Mouse (Mus musculus) forebrain, embryonic 16.5 days (tissue): Measurements from ENCODE around the gene Mgll. TPM values are rescaled to one million over a fixed set of nuclear protein-coding genes. Genes with fewer than 3 reads are reported as not detected.

Experiments
- ATAC-seq: fragments of 200-750 bp; cut with Nextera tagmentation; 2 replicates; pipeline ENCODE4 v1.8.0; 2017; ENCODE audit warnings: mild to moderate bottlenecking, moderate library complexity
- H3K27ac ChIP-seq: fragments of 300-500 bp; sonication (generic); 2 replicates; pipeline ENCODE4 v1.5.1; 2014; ENCODE audit warnings: low read length, control low read depth
- H3K27me3 ChIP-seq: fragments of 300-500 bp; sonication (generic); replicated peaks from 2 replicates; pipeline ENCODE4 v1.6.1; 2014; ENCODE audit warnings: low read length; ENCODE audit not compliant: control insufficient read depth, insufficient read depth
- H3K36me3 ChIP-seq: fragments of 300-500 bp; sonication (generic); 2 replicates; pipeline ENCODE4 v1.6.1; 2014; ENCODE audit not compliant: control insufficient read depth, insufficient read depth
- H3K4me1 ChIP-seq: fragments of 300-500 bp; sonication (generic); replicated peaks from 2 replicates; pipeline ENCODE4 v1.6.1; 2014; ENCODE audit warnings: low read length; ENCODE audit not compliant: control insufficient read depth, insufficient read depth
- H3K4me2 ChIP-seq: fragments of 300-500 bp; sonication (generic); 2 replicates; pipeline ENCODE4 v1.6.1; 2014; ENCODE audit warnings: mild to moderate bottlenecking, low read length, control low read depth
- H3K4me3 ChIP-seq: fragments of 300-500 bp; sonication (generic); replicated peaks from 2 replicates; pipeline ENCODE4 v1.5.1; 2014; ENCODE audit warnings: mild to moderate bottlenecking, low read length, control low read depth
- H3K9ac ChIP-seq: fragments of 300-500 bp; sonication (generic); replicated peaks from 2 replicates; pipeline ENCODE4 v1.6.1; 2014; ENCODE audit warnings: low read depth, low read length, control low read depth
- H3K9me3 ChIP-seq: fragments of 300-500 bp; sonication (generic); 2 replicates; pipeline ENCODE4 v1.6.1; 2016; ENCODE audit warnings: low read length; ENCODE audit not compliant: control insufficient read depth
- WGBS: fragments of 180-500 bp; shearing (Covaris S2); extraction: QIAGEN DNeasy Blood & Tissue Kit; methylation state at CpG from one replicate; pipeline ENCODE4 v1.1.7; 2014; 5-methylcytosine and 5-hydroxymethylcytosine counted together
- polyA plus RNA-seq: library from polyadenylated mRNA; unstranded; fragments of >200 nt; fragmentation: Nextera tagmentation; extraction: Ambion mirVana; gene quantifications from 2 replicates; pipeline ENCODE4 v1.2.1, GENCODE M21; 2015

Mgll gene
- polyA plus RNA-seq, 1 experiment from 2014 or later: 35.2 TPM

DNA sequence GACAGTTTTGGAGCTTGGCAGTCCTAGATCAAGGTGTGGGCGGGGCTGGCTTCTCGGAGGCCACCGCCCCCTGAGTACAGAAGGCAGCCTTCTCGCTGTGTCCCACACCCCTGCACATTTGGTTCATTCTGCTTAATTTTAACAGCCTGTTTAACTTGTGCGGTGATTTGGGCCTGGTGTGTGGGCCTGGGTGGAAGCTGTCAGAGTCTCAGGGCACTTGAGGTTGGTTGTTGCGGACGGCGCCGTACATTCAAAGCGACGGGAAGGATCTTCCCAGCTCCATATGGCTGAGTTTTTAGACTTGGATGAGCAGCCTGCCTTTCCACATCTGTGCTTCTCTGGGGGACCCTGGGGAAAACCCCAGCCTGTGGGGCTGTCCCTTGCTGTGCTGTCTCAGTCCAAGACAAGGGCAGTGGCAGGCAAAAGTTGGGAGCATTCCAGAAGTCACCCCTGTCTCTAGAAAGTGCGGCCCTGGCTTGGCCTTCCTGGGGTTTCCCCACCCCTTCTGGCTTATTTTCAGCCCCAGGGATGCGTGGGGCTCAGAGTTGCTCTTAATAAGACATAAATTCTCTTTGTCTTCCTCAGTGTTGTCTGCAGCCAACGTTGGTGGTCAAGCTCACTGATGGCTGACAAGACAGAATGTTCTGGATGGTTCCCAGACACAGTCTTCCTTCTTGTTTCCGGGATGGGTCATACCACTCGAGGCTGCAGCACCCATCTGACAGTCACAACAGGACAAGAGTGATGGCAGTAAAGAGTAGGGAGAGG is 12.7 kb downstream of the Mgll start:
- WGBS: 78% methylated on average over 16 of the region's 16 CpGs
- no peaks in the 10 kb centered on the region for H3K27me3 ChIP-seq
- H3K9me3 ChIP-seq: no peaks in the 10 kb centered on the region
- H3K4me1 ChIP-seq: peaks cover 4% of the 10 kb centered on the region
- H3K9ac ChIP-seq: no peak overlapping the region
- H3K27ac ChIP-seq: no peak overlapping the region
- no peak overlapping the region for H3K4me3 ChIP-seq
- no peak overlapping the region for H3K4me2 ChIP-seq
- no peak for ATAC-seq
- no peaks in the 10 kb centered on the region for H3K36me3 ChIP-seq

GRCm38 (mm10) chr6:88737509-88737888 is 13.3 kb downstream of the Mgll start:
- no peaks in the 10 kb centered on the region for H3K9me3 ChIP-seq
- 88% methylated on average over 6 of the region's 6 CpGs for WGBS
- ATAC-seq: no peak
- no peak overlapping the region for H3K9ac ChIP-seq
- no peak overlapping the region for H3K27ac ChIP-seq
- no peaks in the 10 kb centered on the region for H3K36me3 ChIP-seq
- peaks cover 9% of the 10 kb centered on the region for H3K4me1 ChIP-seq
- H3K27me3 ChIP-seq: no peaks in the 10 kb centered on the region
- no peak overlapping the region for H3K4me3 ChIP-seq
- H3K4me2 ChIP-seq: no peak overlapping the region

GRCm38 (mm10) chr6:88741041-88741440 is 16.8 kb downstream of the Mgll start:
- ATAC-seq: no peak
- Histone ChIP-seq H3K27me3 (no peaks in the 10 kb centered on the region), H3K4me2 (no peak overlapping the region), H3K4me3 (no peak overlapping the region), H3K9ac (no peak overlapping the region), H3K4me1 (peaks cover 20% of the 10 kb centered on the region), H3K9me3 (no peaks in the 10 kb centered on the region), H3K36me3 (no peaks in the 10 kb centered on the region), H3K27ac (no peak overlapping the region)
- 87% methylated on average over 3 of the region's 3 CpGs for WGBS

DNA sequence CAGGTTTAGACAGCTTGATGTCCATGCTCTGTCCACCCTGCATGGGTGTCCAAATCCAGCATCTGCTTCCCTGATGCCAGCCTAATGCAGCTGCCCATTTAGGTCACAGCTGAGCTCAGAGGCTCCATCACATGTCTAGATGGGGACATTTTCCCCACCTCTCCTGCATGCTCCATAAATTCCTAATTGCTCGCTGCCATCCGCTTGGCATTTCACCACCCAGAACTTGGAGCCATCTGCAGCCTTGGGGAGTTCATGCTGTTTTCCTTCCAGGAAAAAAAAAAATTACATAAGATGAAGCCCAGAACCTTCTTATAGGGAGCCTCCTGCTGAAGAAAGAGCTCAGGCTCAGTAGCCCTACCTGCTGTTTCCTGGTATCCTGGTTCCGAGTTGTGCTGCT is 17.6 kb downstream of the Mgll start:
- no peak overlapping the region for H3K4me3 ChIP-seq
- 71% methylated on average over 3 of the region's 3 CpGs for WGBS
- ATAC-seq: peak; percentile 47
- peaks cover 20% of the 10 kb centered on the region for H3K4me1 ChIP-seq
- no peaks in the 10 kb centered on the region for H3K36me3 ChIP-seq
- no peak overlapping the region for H3K4me2 ChIP-seq
- no peaks in the 10 kb centered on the region for H3K27me3 ChIP-seq
- H3K9me3 ChIP-seq: no peaks in the 10 kb centered on the region
- no peak overlapping the region for H3K9ac ChIP-seq
- H3K27ac ChIP-seq: peak overlapping the region; percentile 63; the same call in 1 of the 2 replicates

DNA sequence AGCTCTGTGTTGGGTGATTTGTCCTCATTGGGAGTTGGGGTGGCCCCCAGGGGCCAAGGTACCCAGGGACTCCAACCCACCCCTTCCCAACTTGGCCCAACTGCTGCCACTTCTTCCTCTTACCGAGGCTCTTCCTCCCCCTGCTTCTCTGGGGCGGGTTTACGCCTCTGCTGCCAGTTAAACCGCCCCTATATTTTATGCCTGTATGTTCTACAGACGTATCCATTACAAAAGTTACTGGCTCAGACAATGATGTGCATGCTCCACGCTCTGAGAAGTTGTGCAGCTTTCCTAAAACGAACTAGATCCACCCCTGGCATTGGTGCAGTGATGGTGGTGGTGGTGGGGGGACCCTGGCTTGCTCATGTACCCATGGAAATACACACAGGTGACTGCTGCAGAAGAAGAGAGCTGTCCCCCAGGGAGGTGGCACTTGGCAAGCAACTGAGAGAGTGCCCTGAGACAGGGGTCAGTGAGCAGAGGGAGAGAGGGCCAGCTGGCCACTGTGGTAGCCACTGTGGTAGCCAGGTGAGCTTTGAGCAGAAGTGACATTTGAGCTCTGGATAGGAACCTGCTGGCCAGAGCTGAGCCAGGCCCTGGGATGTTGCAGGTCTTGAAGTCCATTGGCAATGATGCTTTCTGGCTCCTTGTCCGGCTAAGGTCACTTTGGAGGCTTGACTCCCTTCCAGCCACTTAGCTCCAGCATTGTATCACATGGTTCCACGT is 18.2 kb downstream of the Mgll start:
- Histone ChIP-seq H3K4me1 (peaks cover 20% of the 10 kb centered on the region), H3K4me3 (no peak overlapping the region), H3K27me3 (no peaks in the 10 kb centered on the region), H3K4me2 (no peak overlapping the region), H3K36me3 (no peaks in the 10 kb centered on the region), H3K27ac (peak overlapping the region; percentile 63; the same call in 1 of the 2 replicates), H3K9me3 (no peaks in the 10 kb centered on the region), H3K9ac (no peak overlapping the region)
- 72% methylated on average over 9 of the region's 9 CpGs for WGBS
- ATAC-seq: no peak

DNA sequence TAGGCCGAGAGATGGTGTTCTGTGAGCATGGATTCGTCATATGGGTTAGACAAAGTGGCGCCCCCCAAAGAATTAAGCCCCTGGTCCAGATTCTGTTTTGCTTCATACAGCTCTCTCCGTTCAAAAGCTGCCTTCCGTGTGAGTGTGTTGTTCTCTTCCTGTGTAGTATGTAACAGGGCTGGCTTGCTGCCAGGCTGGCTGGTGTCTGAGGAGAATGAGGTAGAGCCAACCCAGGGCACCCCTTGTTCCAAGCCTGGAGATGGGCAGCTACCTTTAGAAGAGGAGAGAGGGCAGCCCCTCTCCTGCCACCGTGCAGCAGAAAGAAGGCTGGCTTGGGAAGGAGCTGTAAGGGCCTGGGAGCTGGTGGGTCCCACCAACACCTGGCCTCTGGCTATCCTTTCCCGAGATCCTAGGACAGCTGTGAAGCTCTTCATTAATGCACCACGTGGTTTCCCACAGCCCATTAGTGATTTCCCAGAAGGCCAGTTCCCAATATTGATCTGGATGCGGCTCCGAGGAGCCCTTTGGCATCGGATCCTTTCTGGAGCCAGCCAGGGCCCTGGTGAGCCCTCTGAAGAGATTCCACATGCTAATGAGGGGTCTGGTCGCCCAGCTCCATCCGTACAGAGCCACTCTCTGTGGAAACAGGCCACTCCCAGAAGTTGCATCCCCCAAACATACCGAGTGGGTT is 19.5 kb downstream of the Mgll start:
- no peak overlapping the region for H3K4me2 ChIP-seq
- H3K27me3 ChIP-seq: no peaks in the 10 kb centered on the region
- peaks cover 20% of the 10 kb centered on the region for H3K4me1 ChIP-seq
- H3K9me3 ChIP-seq: no peaks in the 10 kb centered on the region
- H3K27ac ChIP-seq: no peak overlapping the region
- H3K36me3 ChIP-seq: no peaks in the 10 kb centered on the region
- ATAC-seq: no peak
- WGBS: 55% methylated on average over 14 of the region's 14 CpGs
- H3K9ac ChIP-seq: no peak overlapping the region
- H3K4me3 ChIP-seq: no peak overlapping the region

DNA sequence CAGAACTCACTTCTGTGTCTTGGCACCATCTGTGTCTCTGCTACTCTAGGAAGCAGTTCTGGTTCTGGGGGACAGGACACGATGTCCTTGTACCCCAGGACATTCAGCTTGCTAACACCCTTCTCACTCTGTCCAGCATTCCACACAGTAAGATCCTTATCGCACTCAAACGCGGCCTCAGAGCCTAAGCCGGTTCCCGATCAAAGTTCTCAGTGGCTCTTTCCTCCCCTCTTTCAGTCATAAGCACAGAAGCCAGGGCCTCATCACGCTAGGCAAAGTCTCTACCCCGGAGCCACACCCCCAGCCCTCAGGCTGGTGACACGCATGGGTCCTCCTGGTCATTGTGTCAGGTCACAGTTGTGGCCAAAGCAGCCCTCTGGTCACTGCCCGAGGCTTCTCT is 20.8 kb downstream of the Mgll start:
- H3K36me3 ChIP-seq: no peaks in the 10 kb centered on the region
- no peak for ATAC-seq
- 91% methylated on average over 10 of the region's 10 CpGs for WGBS
- no peak overlapping the region for H3K4me3 ChIP-seq
- H3K27me3 ChIP-seq: no peaks in the 10 kb centered on the region
- H3K27ac ChIP-seq: no peak overlapping the region
- no peak overlapping the region for H3K4me2 ChIP-seq
- H3K9ac ChIP-seq: no peak overlapping the region
- H3K4me1 ChIP-seq: peaks cover 20% of the 10 kb centered on the region
- no peaks in the 10 kb centered on the region for H3K9me3 ChIP-seq

GRCm38 (mm10) chr6:88746271-88746670 is 22.1 kb downstream of the Mgll start:
- Histone ChIP-seq H3K27ac (no peak overlapping the region), H3K4me1 (peaks cover 20% of the 10 kb centered on the region), H3K4me2 (no peak overlapping the region), H3K4me3 (no peak overlapping the region), H3K27me3 (no peaks in the 10 kb centered on the region), H3K9me3 (no peaks in the 10 kb centered on the region), H3K9ac (no peak overlapping the region), H3K36me3 (no peaks in the 10 kb centered on the region)
- 88% methylated on average over 8 of the region's 8 CpGs for WGBS
- no peak for ATAC-seq

GRCm38 (mm10) chr6:88747296-88748040 is 23.3 kb downstream of the Mgll start:
- 90% methylated on average over 12 of the region's 12 CpGs for WGBS
- peaks cover 12% of the 10 kb centered on the region for H3K4me1 ChIP-seq

More at GRCm38 (mm10) chr6:88747296-88748040, 23.3 kb downstream of the Mgll start:
- H3K4me3 ChIP-seq: no peak overlapping the region
- no peak overlapping the region for H3K27ac ChIP-seq
- H3K4me2 ChIP-seq: no peak overlapping the region
- H3K9me3 ChIP-seq: no peaks in the 10 kb centered on the region
- no peak for ATAC-seq
- no peak overlapping the region for H3K9ac ChIP-seq
- no peaks in the 10 kb centered on the region for H3K27me3 ChIP-seq
- H3K36me3 ChIP-seq: no peaks in the 10 kb centered on the region
